Comparison of ENCODE assay signal across 11 mouse cellular contexts in genomic region chr4:143190657-143191056, GRCm38 (mm10). TPM values are rescaled to one million over a fixed set of nuclear protein-coding genes. Genes with fewer than 3 reads are reported as not detected.
DNase-seq lines count a peak whose midpoint lies in the region; ATAC-seq and TF ChIP-seq lines count a peak whose summit lies in the region.
"Had no signal": no experiment of that assay in that cellular context is flagged by ENCODE, and none has a peak within 500 bp of the region (broad histone marks: within the 10 kb centered on the region; RNA-seq: fewer than 3 reads in every experiment).

No protein-coding gene starts in this region.

- peaks cover 19% of the 10 kb centered on the region for H3K4me1 ChIP-seq in bone marrow macrophage, adult 2 months (ENCODE audit: control insufficient read depth, insufficient read depth, low read length)
- H3K4me1 ChIP-seq in limb, embryonic 13.5 days, result peaks cover 32% of the 10 kb centered on the region
- H3K4me1 ChIP-seq: hindbrain, embryonic 15.5 days had no signal

- no peak overlapping the region for H3K27ac ChIP-seq in bone marrow macrophage, adult 2 months (ENCODE audit: insufficient read depth, low read depth, low read length)
- peak overlapping the region; percentile 70; the same call in 1 of the 2 replicates for H3K27ac ChIP-seq in limb, embryonic 13.5 days
- H3K27ac ChIP-seq: hindbrain, embryonic 15.5 days; macrophage had no signal

- H3K9me3 ChIP-seq in limb, embryonic 13.5 days, result no peaks in the 10 kb centered on the region
- H3K9me3 ChIP-seq: hindbrain, embryonic 15.5 days had no signal

- H3K9ac ChIP-seq in limb, embryonic 13.5 days, result peak overlapping the region; percentile 13; the same call in 1 of the 2 replicates
- H3K9ac ChIP-seq: forebrain, postnatal 0 days; hindbrain, embryonic 15.5 days had no signal

- DNase-seq in lung, postnatal 10 days, result peak; percentile 5
- DNase-seq in lung, postnatal 4 days, result no peak
- peak; percentile 35 for DNase-seq in thymus, postnatal 0 days (ENCODE audit: low spot score)
- DNase-seq in layer of hippocampus, adult 8-10 months (ENCODE audit: low spot score in 2 of 2), result no peak
- DNase-seq in left cerebral cortex, postnatal 10 days (ENCODE audit: extremely low spot score in 1 of 2, low spot score in 2 of 2), result no peak
- DNase-seq: cerebellum, postnatal 36 days; forebrain, postnatal 0 days had no signal

- ATAC-seq in limb, embryonic 13.5 days (ENCODE audit: low FRiP score, low read depth), result 0 out of 2 replicates have a peak, but pooled peaks have one; percentile 22
- ATAC-seq: forebrain, postnatal 0 days had no signal

- peak overlapping the region; percentile 9 for H3K4me3 ChIP-seq in bone marrow macrophage, adult 2 months (ENCODE audit: insufficient read depth, low read length)
- H3K4me3 ChIP-seq in limb, embryonic 13.5 days, result no peak overlapping the region
- H3K4me3 ChIP-seq: hindbrain, embryonic 15.5 days had no signal

- peaks cover 5% of the 10 kb centered on the region; the same call in 1 of the 2 replicates for H3K36me3 ChIP-seq in limb, embryonic 13.5 days
- H3K36me3 ChIP-seq: hindbrain, embryonic 15.5 days had no signal

- no peaks in the 10 kb centered on the region for H3K27me3 ChIP-seq in limb, embryonic 13.5 days
- H3K27me3 ChIP-seq: hindbrain, embryonic 15.5 days had no signal

- peak overlapping the region; percentile 41 for H3K4me2 ChIP-seq in limb, embryonic 13.5 days (replicated peaks)
- H3K4me2 ChIP-seq: hindbrain, embryonic 15.5 days had no signal

- intact Hi-C loops in left cerebral cortex, postnatal 10 days (cut with DNase I), result no loop called here

- WGBS in limb, embryonic 13.5 days, result 17% methylated on average over 4 of the region's 4 CpGs

- no peak for TF ChIP-seq CTCF in bone marrow macrophage, adult 2 months (IDR thresholded peaks at IDR 0.05; ENCODE audit: low read depth, low read length)

- TF ChIP-seq POLR2A in bone marrow macrophage, adult 2 months (IDR thresholded peaks at IDR 0.05; ENCODE audit: borderline replicate concordance, low read depth, low read length), result no peak

RNA-seq across cellular contexts. Expression of gene Prdm2, which starts 22.1 kb away (rescaled TPM):
- 25.1 and 25.9 TPM in 2 replicates for polyA plus RNA-seq in bone marrow macrophage, adult 2 months (2012; ENCODE audit: insufficient read depth, insufficient read length, missing spikeins)
- polyA plus RNA-seq in limb, embryonic 13.5 days (2015; fragmentation: Nextera tagmentation; extraction: Ambion mirVana), result 17.4 and 18.0 TPM in 2 replicates
- polyA plus RNA-seq in thymus, postnatal 0 days (2015; fragmentation: Nextera tagmentation; extraction: Ambion mirVana), result 8.9 and 9.6 TPM in 2 replicates
- total RNA-seq in layer of hippocampus, adult 8-10 months (2022), result 10 to 100 TPM; 39.5 to 49.8 (median 45.0) TPM
- 10 to 100 TPM; 30.1 to 30.5 TPM for total RNA-seq in left cerebral cortex, postnatal 10 days (2021)

Comparison
In these comparisons a context has a peak if more than half of its experiments do, and no peak if none do; other contexts are left out.
1. DNase-seq: peak in lung, postnatal 10 days (single experiment) and thymus, postnatal 0 days (single experiment); none in lung, postnatal 4 days (0 of 2), layer of hippocampus, adult 8-10 months (0 of 2) and left cerebral cortex, postnatal 10 days (0 of 2).